Mouse (Mus musculus) kidney, embryonic 14.5 days (tissue): Measurements from ENCODE around the gene Micu2. TPM values are rescaled to one million over a fixed set of nuclear protein-coding genes. Genes with fewer than 3 reads are reported as not detected.
A peak's percentile ranks its signal among the peaks of the same experiment; 100 is the strongest.

ENCODE experiments used
- ATAC-seq: fragments of 200-750 bp; cut with Nextera tagmentation; 2 replicates; pipeline ENCODE4 v1.8.0; 2017; ENCODE audit warnings: moderate number of reproducible peaks, mild to moderate bottlenecking, moderate TSS enrichment, moderate library complexity; ENCODE audit not compliant: low FRiP score, low TSS enrichment
- H3K27ac ChIP-seq: fragments of 300-500 bp; sonication (generic); 2 replicates; pipeline ENCODE4 v1.5.1; 2014; ENCODE audit warnings: low read depth, mild to moderate bottlenecking, low read length, moderate library complexity, mixed read lengths
- H3K27me3 ChIP-seq: fragments of 300-500 bp; sonication (generic); 2 replicates; pipeline ENCODE4 v1.6.1; 2014; ENCODE audit warnings: mild to moderate bottlenecking, low read length; ENCODE audit not compliant: control insufficient read depth, insufficient read depth
- H3K36me3 ChIP-seq: fragments of 300-500 bp; sonication (generic); 2 replicates; pipeline ENCODE4 v1.6.1; 2014; ENCODE audit warnings: low read length, mixed read lengths; ENCODE audit not compliant: control insufficient read depth, insufficient read depth
- H3K4me1 ChIP-seq: fragments of 300-500 bp; sonication (generic); 2 replicates; pipeline ENCODE4 v1.6.1; 2014; ENCODE audit warnings: low read length, mixed read lengths; ENCODE audit not compliant: control insufficient read depth, insufficient read depth
- H3K4me2 ChIP-seq: fragments of 300-500 bp; sonication (generic); replicated peaks from 2 replicates; pipeline ENCODE4 v1.6.1; 2014; ENCODE audit warnings: low read depth, mild to moderate bottlenecking, low read length
- H3K4me3 ChIP-seq: fragments of 300-500 bp; sonication (generic); 2 replicates; pipeline ENCODE4 v1.5.1; 2014; ENCODE audit warnings: mild to moderate bottlenecking, low read length
- H3K9ac ChIP-seq: fragments of 300-500 bp; sonication (generic); 2 replicates; pipeline ENCODE4 v1.6.1; 2014; ENCODE audit warnings: low read depth, mild to moderate bottlenecking, low read length, moderate library complexity
- H3K9me3 ChIP-seq: fragments of 300-500 bp; sonication (generic); 2 replicates; pipeline ENCODE4 v1.6.1; 2016; ENCODE audit warnings: low read length; ENCODE audit not compliant: control insufficient read depth
- WGBS: fragments of 180-500 bp; shearing (Covaris S2); extraction: QIAGEN DNeasy Blood & Tissue Kit; methylation state at CpG from one replicate; pipeline ENCODE4 v1.1.7; 2014; 5-methylcytosine and 5-hydroxymethylcytosine counted together
- polyA plus RNA-seq: library from polyadenylated mRNA; unstranded; fragments of >200 nt; fragmentation: Nextera tagmentation; extraction: Ambion mirVana; gene quantifications from 2 replicates; pipeline ENCODE4 v1.2.1, GENCODE M21; 2014

Micu2 gene
- polyA plus RNA-seq, 1 experiment from 2014 or later, result 58.0 TPM

- 4% methylated on average over 49 of the region's 65 CpGs for WGBS
- H3K27ac ChIP-seq, result peak within 1 kb of the TSS; percentile 89
These were observed 108.8 kb downstream of the Micu2 start, which contains the start of gene Zdhhc20 for GRCm38 (mm10) chr14:57890011-57890842. Gene Zdhhc20 (minus strand): TSS chr14:57890276.

DNA sequence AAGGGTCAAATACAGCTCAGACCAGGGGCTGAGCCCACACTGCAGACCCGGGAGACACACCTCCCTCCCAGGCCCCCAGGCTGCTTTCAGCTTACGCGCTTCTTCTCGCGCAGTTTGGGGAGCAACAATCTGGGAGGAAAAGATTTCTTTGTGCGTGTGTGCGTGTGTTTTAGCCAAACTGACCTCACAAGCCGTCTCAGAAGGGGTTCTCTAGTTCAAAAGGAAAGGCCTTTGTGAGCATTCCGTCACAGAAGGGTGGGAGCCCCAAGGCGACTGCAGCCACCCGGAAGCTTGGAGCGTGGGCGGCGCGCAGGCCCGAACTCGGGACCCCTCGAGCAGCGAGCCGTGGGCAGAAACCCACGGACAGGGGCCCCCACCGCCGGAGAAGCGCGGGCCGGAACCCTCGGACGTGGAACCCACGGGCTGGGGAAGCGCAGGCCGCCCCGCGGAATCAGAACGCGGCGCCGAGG, 109.5 kb downstream of the Micu2 start:
- under 1% methylated on average over 33 of the region's 37 CpGs for WGBS

More at GRCm38 (mm10) chr14:57890011-57890842, 108.8 kb downstream of the Micu2 start, which contains the start of gene Zdhhc20:
- Histone ChIP-seq H3K4me1 (0 out of 2 replicates have a peak, but pooled peaks cover 4% of the 10 kb centered on the region), H3K36me3 (no peaks in the 10 kb centered on the region), H3K4me2 (peak within 1 kb of the TSS; percentile 58), H3K27me3 (no peaks in the 10 kb centered on the region), H3K9ac (peak within 1 kb of the TSS; percentile 92), H3K4me3 (peak within 1 kb of the TSS; percentile 79), H3K9me3 (no peaks in the 10 kb centered on the region)
- peak; percentile 97 for ATAC-seq

DNA sequence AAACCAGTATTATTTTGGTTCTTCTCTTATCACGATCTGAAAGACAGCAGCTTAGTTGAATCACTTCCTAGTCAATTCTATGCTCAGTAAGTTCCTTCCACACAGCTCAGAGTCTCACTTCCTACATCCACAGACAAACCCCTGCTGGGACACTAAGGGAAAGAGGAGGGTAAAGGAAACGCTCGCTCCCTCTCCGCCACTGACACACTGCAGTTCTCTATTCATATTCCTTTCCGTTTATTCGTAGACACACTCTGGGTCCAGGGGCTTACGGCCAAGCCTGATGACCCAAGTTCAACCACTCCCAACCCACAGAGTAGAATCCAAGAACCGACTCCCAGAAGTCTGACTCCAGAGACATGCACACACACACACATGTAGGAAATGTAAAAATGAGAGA, 111.9 kb downstream of the Micu2 start:
- no peak for ATAC-seq
- WGBS, result 74% methylated on average over 8 of the region's 8 CpGs
- H3K4me3 ChIP-seq, result no peak overlapping the region
- H3K9ac ChIP-seq, result no peak overlapping the region
- no peak overlapping the region for H3K4me2 ChIP-seq
- peaks cover 11% of the 10 kb centered on the region; the same call in 1 of the 2 replicates for H3K4me1 ChIP-seq
- H3K36me3 ChIP-seq, result no peaks in the 10 kb centered on the region
- no peaks in the 10 kb centered on the region for H3K9me3 ChIP-seq
- H3K27me3 ChIP-seq, result no peaks in the 10 kb centered on the region
- H3K27ac ChIP-seq, result no peak overlapping the region

More for the DNA sequence above, 109.5 kb downstream of the Micu2 start:
- Histone ChIP-seq H3K4me2 (peak overlapping the region; percentile 58), H3K36me3 (no peaks in the 10 kb centered on the region), H3K27me3 (no peaks in the 10 kb centered on the region), H3K4me3 (peak overlapping the region; percentile 79), H3K4me1 (0 out of 2 replicates have a peak, but pooled peaks cover 4% of the 10 kb centered on the region), H3K9ac (peak overlapping the region; percentile 92), H3K27ac (peak overlapping the region; percentile 89), H3K9me3 (no peaks in the 10 kb centered on the region)
- peak; percentile 7; the same call in 1 of the 2 replicates for ATAC-seq

GRCm38 (mm10) chr14:57886032-57886431, 113.0 kb downstream of the Micu2 start:
- Histone ChIP-seq H3K4me2 (no peak overlapping the region), H3K36me3 (no peaks in the 10 kb centered on the region), H3K9me3 (no peaks in the 10 kb centered on the region), H3K4me3 (no peak overlapping the region), H3K27ac (no peak overlapping the region), H3K9ac (no peak overlapping the region), H3K27me3 (no peaks in the 10 kb centered on the region), H3K4me1 (peaks cover 13% of the 10 kb centered on the region; the same call in 1 of the 2 replicates)
- no peak for ATAC-seq
- 94% methylated on average over 2 of the region's 2 CpGs for WGBS

GRCm38 (mm10) chr14:57883341-57883740, 115.7 kb downstream of the Micu2 start:
- Histone ChIP-seq H3K27ac (no peak overlapping the region), H3K4me1 (peaks cover 13% of the 10 kb centered on the region; the same call in 1 of the 2 replicates), H3K4me3 (no peak overlapping the region), H3K36me3 (no peaks in the 10 kb centered on the region), H3K9ac (no peak overlapping the region), H3K4me2 (no peak overlapping the region), H3K27me3 (no peaks in the 10 kb centered on the region), H3K9me3 (no peaks in the 10 kb centered on the region)
- 82% methylated on average over 3 of the region's 3 CpGs for WGBS
- no peak for ATAC-seq

- no peaks in the 10 kb centered on the region for H3K36me3 ChIP-seq
- WGBS, result 52% methylated on average over 4 of the region's 4 CpGs
- no peaks in the 10 kb centered on the region for H3K27me3 ChIP-seq
- H3K4me1 ChIP-seq, result peaks cover 9% of the 10 kb centered on the region; the same call in 1 of the 2 replicates
- no peak for ATAC-seq
- H3K27ac ChIP-seq, result no peak overlapping the region; the same call in 1 of the 2 replicates
- no peak overlapping the region for H3K4me2 ChIP-seq
- H3K9me3 ChIP-seq, result no peaks in the 10 kb centered on the region
- no peak overlapping the region for H3K4me3 ChIP-seq
- H3K9ac ChIP-seq, result no peak overlapping the region
These were observed 116.3 kb downstream of the Micu2 start for GRCm38 (mm10) chr14:57882720-57883119.

GRCm38 (mm10) chr14:57881793-57882192, 117.3 kb downstream of the Micu2 start:
- Histone ChIP-seq H3K4me3 (no peak overlapping the region), H3K27me3 (no peaks in the 10 kb centered on the region), H3K9me3 (no peaks in the 10 kb centered on the region), H3K27ac (peak overlapping the region; percentile 42; the same call in 1 of the 2 replicates), H3K9ac (no peak overlapping the region), H3K4me1 (peaks cover 9% of the 10 kb centered on the region; the same call in 1 of the 2 replicates), H3K36me3 (no peaks in the 10 kb centered on the region), H3K4me2 (no peak overlapping the region)
- 56% methylated on average over 4 of the region's 4 CpGs for WGBS
- ATAC-seq, result no peak

DNA sequence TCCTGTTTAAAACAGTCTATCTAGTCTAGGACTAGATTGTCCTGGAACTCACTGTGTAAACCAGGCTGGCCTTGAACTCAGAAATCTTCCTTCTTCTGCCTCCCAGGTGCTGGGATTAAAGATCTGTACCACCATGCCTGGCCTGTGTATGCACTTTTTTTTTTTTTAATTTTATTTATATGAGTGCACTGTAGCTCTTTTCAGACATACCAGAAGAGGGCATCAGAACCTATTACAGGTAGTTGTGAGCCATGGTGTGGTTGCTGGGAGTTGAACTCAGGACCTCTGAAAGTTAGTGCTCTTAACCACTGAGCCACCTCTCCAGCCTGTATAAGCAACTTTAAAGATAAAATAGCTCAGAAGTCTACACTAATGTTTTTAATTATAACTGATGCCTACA, 118.0 kb downstream of the Micu2 start:
- Histone ChIP-seq H3K27me3 (no peaks in the 10 kb centered on the region), H3K4me1 (peaks cover 9% of the 10 kb centered on the region; the same call in 1 of the 2 replicates), H3K27ac (no peak overlapping the region), H3K36me3 (no peaks in the 10 kb centered on the region), H3K9me3 (no peaks in the 10 kb centered on the region), H3K4me3 (no peak overlapping the region), H3K9ac (no peak overlapping the region), H3K4me2 (no peak overlapping the region)
- ATAC-seq, result no peak

DNA sequence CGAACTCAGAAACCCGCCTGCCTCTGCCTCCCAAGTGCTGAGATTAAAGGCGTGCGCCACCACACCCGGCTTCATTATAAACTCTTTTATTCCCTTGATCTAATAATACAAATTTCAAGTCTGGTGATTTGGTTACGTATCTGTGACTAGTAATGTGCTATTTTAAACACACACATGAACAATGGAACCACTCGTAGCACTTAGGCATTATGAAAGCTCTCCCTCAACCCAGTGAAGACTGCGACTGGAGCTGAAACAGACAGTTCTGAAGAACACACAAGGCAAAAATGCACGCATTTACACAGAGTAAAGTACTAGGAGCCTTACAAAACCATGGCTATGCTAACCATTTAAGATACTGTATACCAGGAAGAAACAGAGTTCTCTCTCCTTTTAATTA, 121.1 kb downstream of the Micu2 start:
- no peaks in the 10 kb centered on the region for H3K27me3 ChIP-seq
- no peak overlapping the region for H3K27ac ChIP-seq
- H3K4me3 ChIP-seq, result no peak overlapping the region
- no peak for ATAC-seq
- 0 out of 2 replicates have a peak, but pooled peaks cover 5% of the 10 kb centered on the region for H3K4me1 ChIP-seq
- no peak overlapping the region for H3K9ac ChIP-seq
- 96% methylated on average over 9 of the region's 9 CpGs for WGBS
- H3K9me3 ChIP-seq, result no peaks in the 10 kb centered on the region
- H3K36me3 ChIP-seq, result no peaks in the 10 kb centered on the region; the same call in 1 of the 2 replicates
- H3K4me2 ChIP-seq, result no peak overlapping the region
